Mouse (Mus musculus) induced T-regulatory cell, adult 2 months (primary cell): ENCODE results near the gene Jam3.

Experiments
- DNase-seq: peaks from one replicate; pipeline ENCODE4 v3.0.0-alpha.2; 2012; ENCODE audit warnings: low read depth

Gene Jam3

DNA sequence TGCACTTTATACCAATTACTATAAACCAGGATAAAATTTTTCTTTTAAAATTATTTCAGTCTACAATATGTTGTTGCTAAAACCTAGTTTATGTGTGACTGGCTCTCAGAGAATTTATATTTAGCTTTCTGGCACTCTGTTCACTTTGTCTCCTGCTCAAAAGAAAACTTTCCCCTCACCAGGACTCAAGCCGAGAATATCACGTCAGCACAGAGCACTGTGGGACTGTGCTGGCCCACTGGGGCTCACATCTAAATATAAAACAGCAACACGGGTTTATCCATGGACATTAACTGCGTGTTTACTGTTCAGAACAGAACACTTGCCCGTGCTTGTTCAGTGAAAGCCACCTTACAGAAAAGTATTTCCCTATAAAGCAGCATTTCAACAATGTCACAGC is 44.5 kb downstream of the Jam3 start:
- DNase-seq: no peak

DNA sequence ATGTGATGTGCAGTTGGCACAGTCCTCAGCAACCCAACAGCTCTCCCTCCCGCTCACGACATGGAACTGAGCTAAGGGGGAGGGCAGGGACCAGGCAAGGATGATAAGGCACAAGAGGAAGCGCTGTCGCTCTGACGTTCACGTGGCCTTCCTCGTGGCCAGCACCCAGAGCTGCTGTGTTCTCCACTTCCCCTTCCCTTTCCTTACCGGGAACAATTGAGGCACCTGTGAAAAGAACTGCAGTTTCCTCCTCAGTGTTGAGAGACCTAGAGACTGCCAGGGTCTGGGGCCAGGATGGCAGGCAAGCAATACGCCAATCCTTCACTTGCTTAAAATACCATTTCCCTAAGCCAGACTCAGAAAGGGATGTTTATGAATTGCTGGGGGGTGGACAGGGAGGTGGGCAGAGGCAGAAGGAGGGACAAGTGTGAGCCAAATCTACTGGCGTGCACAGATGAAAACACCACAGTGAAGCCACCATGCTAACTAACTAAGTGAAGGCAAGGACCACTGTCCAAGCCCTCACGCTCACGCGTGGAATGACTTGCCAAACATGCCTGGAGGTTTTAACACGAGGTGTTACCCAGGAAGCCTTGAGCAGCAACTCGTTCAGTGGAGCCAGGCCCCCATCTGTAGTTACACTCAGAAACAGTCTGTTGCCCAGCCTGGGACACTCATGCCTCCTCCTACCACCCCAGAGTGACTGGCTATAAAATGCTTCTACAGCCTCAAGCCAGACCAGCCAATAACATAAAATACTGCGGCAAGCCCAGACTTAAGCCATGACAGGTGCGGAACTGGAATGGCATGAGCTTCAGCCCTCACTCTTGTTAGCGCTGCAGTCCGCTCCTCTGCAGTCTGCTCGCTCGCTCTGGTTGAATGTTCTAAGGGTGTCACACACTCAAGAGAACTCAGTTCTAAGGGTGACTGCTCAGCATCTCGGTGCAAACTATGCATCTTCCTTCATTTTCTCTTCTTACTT is 45.4 kb downstream of the Jam3 start:
- DNase-seq: no peak

DNA sequence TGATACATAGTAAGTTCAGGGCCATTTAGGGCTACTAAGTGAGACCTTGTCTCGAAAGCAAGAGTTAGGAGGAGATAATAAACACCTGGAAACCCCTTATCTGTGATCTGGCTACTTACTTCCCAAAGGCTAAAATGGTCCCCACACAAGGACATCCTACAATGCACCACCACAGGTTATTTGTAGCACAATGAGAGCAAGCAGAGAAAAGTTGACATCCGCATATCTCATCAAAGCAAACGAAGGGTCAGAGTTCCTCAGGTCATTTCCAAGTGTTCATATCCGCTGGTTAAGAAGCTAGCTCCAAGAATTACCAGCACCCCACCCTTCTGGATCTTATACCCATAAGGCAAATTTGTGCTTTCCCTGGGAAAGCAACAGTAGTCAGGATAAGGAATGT is 46.8 kb downstream of the Jam3 start:
- no peak for DNase-seq

DNA sequence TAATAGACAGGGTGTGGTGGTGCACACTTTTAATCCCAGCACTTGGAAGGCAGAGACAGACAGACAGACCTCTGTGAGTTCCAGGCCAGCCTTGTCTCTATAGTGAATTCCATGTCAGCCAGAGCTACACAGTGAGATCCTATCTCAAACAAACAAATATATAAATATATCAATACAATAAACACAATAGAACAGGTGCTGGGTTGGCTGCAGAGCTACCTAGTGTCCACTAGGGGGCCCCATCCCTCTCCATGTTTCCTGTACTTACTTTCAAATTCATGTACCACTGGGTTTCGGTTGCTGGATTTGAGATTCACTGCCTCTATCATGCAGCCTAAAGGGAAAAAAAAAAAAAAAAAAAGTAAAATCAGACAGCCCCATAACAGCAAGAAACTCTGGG is 49.1 kb downstream of the Jam3 start:
- peak; percentile 63 for DNase-seq

DNA sequence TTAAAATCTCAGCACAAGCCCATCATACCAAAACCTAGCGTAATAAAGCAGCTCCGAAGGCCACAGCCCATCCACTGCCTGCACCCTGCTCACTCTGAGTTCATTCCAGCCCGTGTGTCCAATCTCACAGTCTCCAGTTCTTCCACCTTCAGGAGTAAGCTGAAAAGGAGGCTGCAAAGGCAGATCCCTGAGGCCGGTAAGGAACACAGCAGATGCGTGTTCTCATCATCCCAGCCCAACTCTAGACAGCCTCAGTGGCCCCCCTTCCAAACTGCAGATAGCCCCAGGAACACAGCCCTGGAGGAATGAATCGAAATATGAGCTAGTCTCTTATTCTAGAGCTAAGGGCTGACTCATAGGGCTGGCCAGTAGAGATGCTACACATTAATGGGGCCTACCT is 53.8 kb downstream of the Jam3 start:
- no peak for DNase-seq

DNA sequence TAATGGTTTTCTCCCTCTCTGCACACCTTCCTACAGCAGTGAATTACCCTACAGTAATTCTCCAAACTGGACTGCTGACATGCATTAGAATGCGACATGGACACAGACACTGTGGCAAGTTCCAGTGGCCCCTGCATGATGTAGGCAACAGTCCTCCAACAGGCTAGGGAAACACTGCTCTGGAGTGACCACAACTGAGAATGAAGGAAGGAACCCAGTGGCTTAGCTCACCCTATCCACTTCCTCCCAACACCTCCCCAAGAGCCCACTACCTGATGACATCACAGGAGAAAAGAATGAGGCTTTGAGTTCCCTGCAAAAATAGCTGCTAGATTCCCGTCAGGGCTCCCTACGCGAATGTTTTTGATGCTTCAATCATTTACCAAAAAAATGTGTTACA is 55.7 kb downstream of the Jam3 start:
- DNase-seq: no peak

DNA sequence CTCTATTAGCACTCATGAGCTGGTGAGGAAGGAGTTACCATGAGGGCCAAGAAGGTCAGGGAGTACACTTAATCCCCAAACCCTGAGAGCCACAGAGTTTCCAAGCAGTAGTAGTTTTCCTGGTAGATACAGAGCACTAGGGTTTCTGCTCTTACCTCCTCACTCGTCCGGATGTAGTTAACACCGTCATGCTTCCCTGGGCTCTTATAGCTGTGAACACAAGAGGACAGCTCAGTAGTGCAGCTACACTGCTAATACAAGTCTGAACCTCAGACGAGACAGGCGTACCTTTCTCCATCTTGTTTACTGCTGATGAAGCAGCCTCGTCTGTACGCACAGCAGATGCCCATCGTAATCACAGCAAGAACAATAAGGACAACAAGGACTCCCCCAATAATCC is 56.7 kb downstream of the Jam3 start:
- DNase-seq: no peak

DNA sequence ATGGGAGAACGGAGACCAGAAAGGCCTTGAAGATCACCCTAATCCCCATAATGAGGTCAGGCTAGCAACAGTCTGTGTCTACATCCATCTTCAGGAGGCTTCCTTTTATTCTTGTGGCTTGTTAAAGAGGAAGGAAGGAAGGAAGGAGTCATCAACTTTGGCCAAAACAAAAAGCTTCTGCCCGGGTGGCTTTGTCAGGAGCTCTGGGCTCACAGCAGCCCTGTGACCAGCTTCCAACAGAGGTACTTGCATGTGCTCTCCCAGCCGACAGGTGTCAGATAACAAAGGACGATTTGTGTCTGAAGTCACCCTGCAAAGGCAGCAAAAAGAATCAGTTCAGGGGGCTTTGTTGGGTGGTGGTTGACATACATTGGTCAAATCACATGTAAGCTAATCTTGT is 57.1 kb downstream of the Jam3 start:
- DNase-seq: no peak

DNA sequence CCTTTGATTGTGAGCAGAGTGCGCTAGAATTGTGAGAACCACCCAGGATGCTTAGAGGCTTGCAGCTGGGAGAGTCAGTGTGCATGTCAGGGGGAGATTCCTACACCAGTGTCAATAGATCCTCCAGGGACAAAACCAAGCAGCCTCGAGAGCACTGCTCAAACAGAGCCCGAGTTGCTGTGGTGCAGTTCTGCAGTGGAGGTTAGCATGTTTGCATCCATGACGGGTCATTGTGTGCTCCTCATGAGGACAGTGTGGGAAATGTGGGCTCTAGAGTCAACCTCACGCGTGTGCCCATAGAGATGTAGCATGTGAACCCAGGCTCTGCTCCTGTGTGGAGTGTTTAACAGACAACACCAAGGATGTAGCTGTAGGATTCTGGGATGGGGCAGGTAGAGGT is 62.3 kb downstream of the Jam3 start:
- no peak for DNase-seq

DNA sequence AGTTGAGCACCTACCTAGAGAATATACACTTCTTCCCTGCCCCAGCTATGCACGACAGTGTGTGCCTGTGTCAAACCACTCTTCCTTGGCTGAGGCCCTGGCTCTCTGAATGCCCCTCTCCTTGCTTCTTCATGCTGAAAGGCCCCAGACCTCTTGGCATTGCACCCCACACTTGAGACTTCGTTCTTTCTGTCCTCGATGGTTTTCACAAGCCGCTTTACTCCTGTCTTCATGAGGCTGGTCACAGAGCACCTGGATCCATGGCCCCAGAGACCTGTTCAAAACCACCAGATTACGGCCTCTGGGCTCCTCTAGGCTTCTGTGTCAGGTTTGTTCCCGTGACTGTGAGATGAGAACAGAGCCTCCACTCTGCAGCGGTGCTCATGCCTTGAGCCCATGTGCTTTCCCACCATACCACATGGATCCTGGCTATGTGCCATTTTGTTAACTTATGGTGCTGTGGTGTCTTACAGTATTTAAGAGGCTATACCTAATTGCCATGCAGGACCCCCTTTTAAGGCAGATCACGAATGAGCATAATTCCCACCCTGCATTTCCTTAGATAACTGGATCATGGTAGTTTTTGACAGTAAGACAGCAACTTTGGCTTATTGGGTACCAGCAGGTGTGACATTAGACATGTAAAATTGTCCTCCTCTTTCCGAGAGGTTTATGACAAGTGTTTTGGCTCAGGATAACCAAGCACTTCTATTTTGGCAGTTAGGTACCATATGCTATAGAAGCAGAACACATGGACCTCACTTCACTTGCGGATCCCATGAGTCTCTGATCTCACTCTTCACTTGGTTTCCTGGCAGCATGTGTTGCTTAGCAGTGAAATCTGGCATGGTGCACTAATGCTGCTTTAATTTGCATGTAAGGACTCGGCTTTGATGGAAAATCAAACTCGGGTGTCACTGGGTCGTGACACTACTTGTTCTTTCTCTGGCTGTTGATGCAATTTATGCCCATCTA is 64.1 kb downstream of the Jam3 start:
- DNase-seq: no peak

DNA sequence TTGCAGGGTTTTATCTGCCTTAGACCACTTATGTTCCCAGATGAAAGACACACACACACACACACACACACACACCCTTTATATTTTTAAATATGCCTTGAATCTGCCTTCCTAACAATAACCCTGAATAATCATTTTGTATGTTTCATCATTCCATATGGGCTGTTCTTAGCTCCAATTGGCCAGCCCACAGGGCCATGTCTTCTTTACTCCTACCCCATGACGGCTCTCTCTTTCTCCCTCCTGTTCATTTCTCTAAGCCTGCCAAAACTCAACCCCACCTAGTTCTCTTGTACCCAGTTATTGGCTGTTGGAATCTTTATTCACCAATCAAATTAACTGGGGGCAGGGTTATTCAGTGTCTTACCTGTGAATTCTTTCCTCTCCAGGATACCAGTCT is 65.1 kb downstream of the Jam3 start:
- no peak for DNase-seq

DNA sequence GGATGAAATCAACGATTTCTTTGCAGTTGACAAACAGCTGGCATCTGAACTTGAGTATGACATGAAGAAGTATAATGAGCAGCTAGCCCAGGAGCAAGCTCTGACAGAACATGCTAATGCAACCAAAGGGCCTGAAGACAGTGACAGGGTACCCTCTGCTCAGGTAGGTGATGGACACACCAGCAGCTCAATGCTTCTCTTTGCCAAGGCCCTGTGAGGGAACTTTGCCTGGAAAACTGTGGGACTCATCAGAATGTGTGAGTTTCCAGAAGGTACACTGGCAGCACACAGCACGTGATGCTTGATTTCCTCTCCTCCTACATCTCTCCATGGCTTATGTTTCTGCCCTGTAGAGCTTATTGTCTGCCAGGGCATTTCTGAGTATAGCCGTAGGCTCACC is 67.8 kb downstream of the Jam3 start:
- no peak for DNase-seq

DNA sequence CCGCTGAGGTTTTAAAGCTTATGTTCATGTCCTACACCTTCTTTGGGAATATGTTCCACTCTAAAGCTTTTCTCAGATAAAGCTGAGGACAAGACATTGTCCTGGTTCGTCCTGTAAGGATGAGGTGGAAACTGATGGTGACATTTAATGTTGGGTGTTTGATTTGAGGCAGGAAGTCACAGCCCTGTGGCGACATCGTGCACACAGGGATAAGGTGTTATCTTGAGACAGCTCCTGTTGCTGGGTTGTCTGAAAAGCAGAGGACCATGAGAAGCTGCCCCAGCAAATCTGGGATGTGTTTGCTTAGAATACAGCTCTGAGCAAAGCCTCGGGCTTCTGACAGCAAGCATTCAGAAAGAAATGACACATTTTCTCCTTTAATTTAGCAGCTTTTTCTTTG is 69.0 kb downstream of the Jam3 start:
- DNase-seq: no peak

DNA sequence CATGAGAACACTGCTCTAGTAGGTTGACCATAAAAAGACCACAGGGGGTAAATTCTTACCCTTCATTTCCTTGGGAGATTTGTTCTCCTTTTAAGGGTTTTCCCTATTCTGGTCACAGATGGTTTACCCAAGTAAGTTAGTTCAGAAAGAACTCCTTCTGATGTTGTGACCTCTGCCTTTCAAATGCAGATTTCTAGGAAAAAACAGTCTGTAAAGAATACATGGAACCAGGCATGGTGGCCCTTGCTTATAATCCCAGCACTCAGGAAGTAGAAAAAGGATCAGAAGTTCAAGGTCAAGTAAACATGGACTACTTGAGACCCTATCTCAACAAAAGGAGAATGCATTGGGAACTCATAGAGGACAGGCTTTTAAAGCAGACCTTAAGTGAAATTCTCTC is 79.4 kb downstream of the Jam3 start:
- DNase-seq: no peak

DNA sequence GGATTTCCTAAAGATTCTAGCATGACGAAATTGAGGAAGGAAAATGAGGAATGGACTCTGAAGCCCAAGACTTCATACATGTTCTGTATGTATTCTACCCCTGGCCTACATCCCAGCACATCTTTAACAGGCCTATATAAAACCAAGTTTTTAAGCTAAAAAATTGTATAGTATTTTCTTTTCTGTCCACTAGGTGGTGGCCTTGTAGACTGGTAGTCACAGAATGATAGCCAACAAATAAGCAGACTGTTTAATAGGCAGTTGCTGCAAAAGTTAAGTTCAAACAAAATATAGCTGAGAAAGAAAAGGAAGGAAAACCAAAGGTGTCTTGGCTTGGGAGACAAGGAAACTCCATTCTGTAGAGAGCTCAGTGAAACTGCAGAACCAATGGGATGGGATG is 80.5 kb downstream of the Jam3 start:
- no peak for DNase-seq

DNA sequence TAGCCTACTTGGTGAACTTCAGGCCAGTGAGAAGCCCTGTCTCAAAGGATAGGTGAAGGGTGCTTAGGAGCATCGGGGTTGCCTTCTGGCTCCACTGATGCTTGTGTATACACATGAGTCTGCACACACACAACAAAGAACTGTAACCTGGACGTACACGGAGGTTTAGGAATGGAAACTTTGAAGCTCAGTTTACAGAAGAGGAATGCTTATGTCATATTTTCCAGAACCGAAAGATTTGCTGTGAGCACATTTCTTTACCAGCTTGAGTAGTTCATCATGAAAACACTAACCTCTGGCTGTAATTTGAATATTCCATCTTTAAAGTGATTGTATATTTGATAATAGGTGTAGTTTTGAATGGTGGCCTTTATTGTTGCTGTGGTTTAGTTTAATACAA is 84.3 kb downstream of the Jam3 start:
- DNase-seq: no peak

DNA sequence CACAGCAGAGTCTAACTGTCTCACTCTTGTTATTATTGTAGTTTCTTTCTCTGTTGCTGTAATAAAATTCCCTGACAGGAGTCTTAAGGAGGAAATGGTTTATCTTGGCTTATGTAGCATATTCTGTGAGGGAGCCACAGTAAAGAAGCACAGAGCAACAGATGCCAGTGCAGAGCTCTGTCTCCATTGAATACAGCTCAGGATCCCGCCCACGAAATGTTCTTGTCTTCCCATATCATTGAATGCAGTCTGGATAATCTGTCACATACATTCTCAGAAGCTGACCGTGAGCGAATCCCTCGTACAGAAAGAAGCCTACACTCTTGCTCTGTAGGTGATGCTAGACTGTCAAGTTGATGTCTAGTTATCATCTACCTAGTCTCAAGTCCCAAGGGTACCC is 96.9 kb downstream of the Jam3 start:
- DNase-seq: no peak

DNA sequence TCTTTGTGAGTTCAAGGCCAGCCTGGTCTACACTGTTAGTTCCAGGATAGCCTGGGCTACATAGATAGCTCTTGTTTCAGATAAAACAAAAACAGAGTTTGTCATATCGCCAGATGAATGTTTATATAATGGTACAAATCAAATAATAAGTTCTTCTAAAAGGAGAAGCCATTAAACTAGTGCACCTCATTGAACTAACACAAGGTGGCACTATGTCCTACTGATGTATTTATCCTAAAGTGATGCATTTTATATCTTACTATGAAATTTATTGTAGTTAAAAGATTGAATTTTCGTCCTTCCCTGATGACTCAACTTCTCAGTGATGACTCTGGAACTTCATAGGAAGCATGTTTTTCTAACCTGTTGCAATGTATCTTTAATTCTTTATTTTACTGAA is 105.7 kb downstream of the Jam3 start:
- no peak for DNase-seq
